Mouse (Mus musculus): Measurements from ENCODE around the gene Osbpl10.

DNA sequence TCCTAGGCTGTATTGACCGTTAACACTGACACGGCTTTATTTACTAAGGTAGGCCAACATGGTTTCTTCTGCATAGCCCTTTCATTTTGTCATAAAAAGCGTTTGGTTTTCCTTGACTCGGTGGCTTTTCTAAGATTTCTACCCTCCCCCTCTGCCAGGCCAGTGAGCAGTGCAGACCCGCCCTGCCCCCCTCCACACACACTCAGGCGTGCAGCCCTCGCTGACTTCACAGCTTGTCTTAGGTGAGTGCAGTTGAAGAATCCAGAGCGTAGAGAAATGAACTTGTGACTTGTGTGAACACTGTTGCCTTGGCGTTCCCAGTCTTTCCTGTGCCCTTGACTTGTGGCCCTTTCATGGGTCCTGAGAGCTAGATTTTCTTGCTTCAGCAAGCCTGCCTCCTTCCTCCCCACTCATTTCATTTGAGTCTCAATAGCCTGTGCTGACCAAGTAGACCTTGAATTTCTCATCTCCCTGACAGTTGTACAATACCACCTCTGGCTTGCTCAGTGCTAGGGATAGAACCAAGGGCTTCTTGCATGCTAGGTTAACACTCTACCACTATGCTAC, 212.1 kb downstream of the Osbpl10 start:
- TF ChIP-seq CTCF (IDR thresholded peaks at IDR 0.05; ENCODE audit: low read depth) (no peak), EP300 (IDR thresholded peaks at IDR 0.05; ENCODE audit: low read depth) (no peak)

Measured in heart, postnatal 0 days (tissue).